Mouse (Mus musculus): Measurements from ENCODE around the gene Ifnlr1.

GRCm38 (mm10) chr4:135743520-135743919 lies 57.4 kb downstream of the Ifnlr1 start:
- TF ChIP-seq CTCF (IDR thresholded peaks at IDR 0.05) = no peak
- no peak for TF ChIP-seq EP300 (IDR thresholded peaks at IDR 0.05)
